Mouse (Mus musculus) liver, adult 2 months (tissue): ENCODE data around the gene Gm4070. TPM values are rescaled to one million over a fixed set of nuclear protein-coding genes. Genes with fewer than 3 reads are reported as not detected.

Experiments used
- polyA plus RNA-seq: library from polyadenylated mRNA; depleted of rRNA; stranded (reverse); fragments of >200 nt; gene quantifications from 2 replicates; pipeline ENCODE4 v1.2.3, GENCODE M21; 2012; rRNA removed
- total RNA-seq: library from RNA; depleted of rRNA; stranded (reverse); fragments of >200 nt; gene quantifications from 2 replicates; pipeline ENCODE4 v1.2.3, GENCODE M21; 2014; rRNA removed

The Gm4070 gene
- total and polyA plus RNA-seq, 2 experiments: 1.2 to 14.0 TPM

Other genes starting within 250 kb of the Gm4070 start
- 36.6 and 41.1 TPM in 2 replicates for gene Ilk, start 217.4 kb downstream of the Gm4070 start, total RNA-seq
- 50.5 and 53.6 TPM in 2 replicates for gene Ilk, start 217.4 kb downstream of the Gm4070 start, polyA plus RNA-seq
- 4.9 and 5.5 TPM in 2 replicates for gene Rrp8, start 216.6 kb downstream of the Gm4070 start, total RNA-seq
- gene Rrp8, start 216.6 kb downstream of the Gm4070 start, polyA plus RNA-seq: 5.5 and 5.9 TPM in 2 replicates
- 87.3 and 107 TPM in 2 replicates for gene Taf10, start 209.6 kb downstream of the Gm4070 start, total RNA-seq
- gene Taf10, start 209.6 kb downstream of the Gm4070 start, polyA plus RNA-seq: 296 and 310 TPM in 2 replicates
- gene Tpp1, start 201.7 kb downstream of the Gm4070 start, total RNA-seq: 27.4 and 43.8 TPM in 2 replicates
- gene Tpp1, start 201.7 kb downstream of the Gm4070 start, polyA plus RNA-seq: 95.3 and 124 TPM in 2 replicates
- gene Dchs1, start 166.3 kb downstream of the Gm4070 start, total RNA-seq: 1.4 and 2.7 TPM in 2 replicates
- gene Dchs1, start 166.3 kb downstream of the Gm4070 start, polyA plus RNA-seq: 1.1 TPM in 2 replicates
- gene Mrpl17, start 142.9 kb downstream of the Gm4070 start, total RNA-seq: 109 and 118 TPM in 2 replicates
- 207 and 261 TPM in 2 replicates for gene Mrpl17, start 142.9 kb downstream of the Gm4070 start, polyA plus RNA-seq